Mouse (Mus musculus): ENCODE data around the gene Mon1a.

DNA sequence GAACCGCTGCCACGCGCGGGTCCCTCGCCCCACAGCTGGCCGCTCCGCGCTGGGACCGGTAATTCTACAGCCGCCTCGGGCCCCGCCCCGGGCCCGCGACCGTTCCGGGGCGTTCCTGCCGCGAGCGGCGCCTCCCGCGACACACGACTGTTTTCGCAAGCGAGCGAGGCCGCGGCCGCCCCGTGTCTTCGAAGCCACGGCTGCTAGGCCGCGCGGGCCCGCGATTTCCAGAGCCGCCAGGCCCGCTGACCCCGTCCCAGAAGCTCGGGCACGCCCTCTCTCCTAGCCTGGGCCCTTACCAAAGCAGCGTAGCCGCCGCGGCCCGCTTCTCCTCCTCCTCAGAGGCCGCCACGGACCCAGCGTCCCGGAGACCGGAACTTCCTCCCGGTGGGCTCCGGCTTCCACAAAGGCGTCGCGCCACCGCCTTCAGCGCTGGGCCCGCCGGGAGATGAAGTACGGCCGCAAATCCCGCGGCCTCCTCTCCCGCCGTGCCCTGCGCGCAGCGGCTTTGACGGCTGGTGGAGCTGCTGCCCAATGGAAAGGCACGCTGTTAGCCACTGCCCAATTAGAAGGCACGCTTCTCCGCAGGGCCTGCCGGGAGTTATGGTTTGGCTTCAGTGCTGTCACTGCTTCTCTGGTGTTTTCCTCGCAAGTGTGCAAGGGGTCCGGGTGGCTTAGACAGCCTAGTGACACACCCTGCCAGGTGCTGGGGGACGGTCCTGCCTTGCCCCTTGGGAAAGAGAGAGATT is 15.4 kb upstream of the Mon1a start:
- TF ChIP-seq CTCF (IDR thresholded peaks at IDR 0.05; ENCODE audit: low read depth) (no peak), EP300 (IDR thresholded peaks at IDR 0.05; ENCODE audit: low read depth) (peak; percentile 9; the same call in 1 of the 2 replicates)

Measured in liver, postnatal 0 days (tissue).